Mouse (Mus musculus): ENCODE measurements around the gene Ttll1. TPM values are rescaled to one million over a fixed set of nuclear protein-coding genes. Genes with fewer than 3 reads are reported as not detected.
A peak's percentile ranks its signal among the peaks of the same experiment; 100 is the strongest.

The Ttll1 gene
- total and polyA plus RNA-seq, 3 experiments: 2.3 to 12.3 (median 6.5) TPM

GRCm38 (mm10) chr15:83531961-83532469 lies 21.3 kb upstream of the Ttll1 start:
- ATAC-seq (ENCODE audit: extremely low read depth, insufficient number of reproducible peaks, low FRiP score, poor library complexity, severe bottlenecking) (no peak), DNase-seq (ENCODE audit: low spot score) (no peak)
- Histone ChIP-seq H3K27me3 (ENCODE audit: insufficient read depth, low read length) (peaks cover 50% of the 10 kb centered on the region), H3K9me3 (replicated peaks) (0 out of 2 replicates have a peak, but pooled peaks cover 3% of the 10 kb centered on the region), H3K4me1 (ENCODE audit: insufficient read depth, low read depth, low read length) (no peaks in the 10 kb centered on the region), H3K36me3 (replicated peaks) (no peaks in the 10 kb centered on the region), H3K4me3 (ENCODE audit: low read depth, low read length) (no peak overlapping the region)
- TF ChIP-seq CTCF (IDR thresholded peaks at IDR 0.05; ENCODE audit: low read depth, low read length) (0 out of 2 replicates have a peak, but pooled peaks have one; percentile 18), GATA1 (IDR thresholded peaks at IDR 0.05; ENCODE audit: borderline replicate concordance, low read length) (no peak)

- Histone ChIP-seq H3K9me3 (replicated peaks) (0 out of 2 replicates have a peak, but pooled peaks cover 6% of the 10 kb centered on the region), H3K4me1 (ENCODE audit: insufficient read depth, low read depth, low read length) (peaks cover 5% of the 10 kb centered on the region; the same call in 1 of the 2 replicates), H3K4me3 (ENCODE audit: low read depth, low read length) (no peak overlapping the region), H3K36me3 (replicated peaks) (no peaks in the 10 kb centered on the region), H3K27me3 (ENCODE audit: insufficient read depth, low read length) (peaks cover 63% of the 10 kb centered on the region)
- TF ChIP-seq POLR2AphosphoS5 (IDR thresholded peaks at IDR 0.05; ENCODE audit: insufficient replicate concordance, low read depth, low read length): no peak
- TF ChIP-seq CTCF (IDR thresholded peaks at IDR 0.05; ENCODE audit: low read depth, low read length): no peak
- no peak for TF ChIP-seq GATA2 (IDR thresholded peaks at IDR 0.05; ENCODE audit: borderline replicate concordance, low read depth, low read length)
- TF ChIP-seq GATA1 (IDR thresholded peaks at IDR 0.05; ENCODE audit: borderline replicate concordance, low read length): no peak
- no peak for TF ChIP-seq TAL1 (conservative IDR thresholded peaks at IDR 0.05; ENCODE audit: low read depth, low read length)
- ATAC-seq (ENCODE audit: extremely low read depth, insufficient number of reproducible peaks, low FRiP score, poor library complexity, severe bottlenecking) (no peak), DNase-seq (ENCODE audit: low spot score) (no peak)
These were observed 20.0 kb upstream of the Ttll1 start for GRCm38 (mm10) chr15:83530688-83531087.

- Histone ChIP-seq H3K4me3 (ENCODE audit: low read depth, low read length) (no peak overlapping the region), H3K9me3 (replicated peaks) (0 out of 2 replicates have a peak, but pooled peaks cover 6% of the 10 kb centered on the region), H3K4me1 (ENCODE audit: insufficient read depth, low read depth, low read length) (peaks cover 5% of the 10 kb centered on the region; the same call in 1 of the 2 replicates), H3K36me3 (replicated peaks) (no peaks in the 10 kb centered on the region), H3K27me3 (ENCODE audit: insufficient read depth, low read length) (peaks cover 64% of the 10 kb centered on the region)
- DNase-seq (ENCODE audit: low spot score): no peak
- no peak for TF ChIP-seq GATA1 (IDR thresholded peaks at IDR 0.05; ENCODE audit: borderline replicate concordance, low read length)
- TF ChIP-seq TAL1 (conservative IDR thresholded peaks at IDR 0.05; ENCODE audit: low read depth, low read length): no peak
- ATAC-seq (ENCODE audit: extremely low read depth, insufficient number of reproducible peaks, low FRiP score, poor library complexity, severe bottlenecking): no peak; the same call in 1 of the 2 replicates
These were observed 19.5 kb upstream of the Ttll1 start for GRCm38 (mm10) chr15:83530233-83530632.

DNA sequence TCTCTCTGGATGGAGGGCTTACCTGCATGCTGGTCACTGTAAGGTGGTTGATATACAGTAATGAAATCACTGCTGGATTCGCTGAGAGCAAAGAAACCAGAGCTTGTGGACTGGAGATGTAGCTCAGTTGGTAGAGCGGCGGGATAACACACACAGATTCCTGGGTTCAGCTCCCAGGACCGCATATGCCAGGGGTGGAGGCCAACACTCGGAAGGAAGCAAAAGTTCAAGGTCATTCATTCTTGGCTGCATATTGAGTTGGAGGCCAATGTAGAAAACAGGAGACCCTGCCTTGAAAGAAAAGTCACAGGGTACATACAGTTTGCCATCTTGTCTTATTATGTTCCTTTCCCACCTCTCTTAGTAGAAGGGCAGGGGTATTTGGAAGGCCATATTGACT lies 19.1 kb upstream of the Ttll1 start:
- 0 out of 2 replicates have a peak, but pooled peaks cover 6% of the 10 kb centered on the region for H3K9me3 ChIP-seq (replicated peaks)
- H3K36me3 ChIP-seq (replicated peaks): no peaks in the 10 kb centered on the region
- H3K27me3 ChIP-seq (ENCODE audit: insufficient read depth, low read length): peaks cover 64% of the 10 kb centered on the region
- no peak for ATAC-seq (ENCODE audit: extremely low read depth, insufficient number of reproducible peaks, low FRiP score, poor library complexity, severe bottlenecking)
- peaks cover 5% of the 10 kb centered on the region; the same call in 1 of the 2 replicates for H3K4me1 ChIP-seq (ENCODE audit: insufficient read depth, low read depth, low read length)
- H3K4me3 ChIP-seq (ENCODE audit: low read depth, low read length): no peak overlapping the region
- TF ChIP-seq TAL1 (conservative IDR thresholded peaks at IDR 0.05; ENCODE audit: low read depth, low read length) (no peak), POLR2AphosphoS5 (IDR thresholded peaks at IDR 0.05; ENCODE audit: insufficient replicate concordance, low read depth, low read length) (no peak), GATA2 (IDR thresholded peaks at IDR 0.05; ENCODE audit: borderline replicate concordance, low read depth, low read length) (no peak), GATA1 (IDR thresholded peaks at IDR 0.05; ENCODE audit: borderline replicate concordance, low read length) (no peak), CTCF (IDR thresholded peaks at IDR 0.05; ENCODE audit: low read depth, low read length) (no peak)
- DNase-seq (ENCODE audit: low spot score): no peak

DNA sequence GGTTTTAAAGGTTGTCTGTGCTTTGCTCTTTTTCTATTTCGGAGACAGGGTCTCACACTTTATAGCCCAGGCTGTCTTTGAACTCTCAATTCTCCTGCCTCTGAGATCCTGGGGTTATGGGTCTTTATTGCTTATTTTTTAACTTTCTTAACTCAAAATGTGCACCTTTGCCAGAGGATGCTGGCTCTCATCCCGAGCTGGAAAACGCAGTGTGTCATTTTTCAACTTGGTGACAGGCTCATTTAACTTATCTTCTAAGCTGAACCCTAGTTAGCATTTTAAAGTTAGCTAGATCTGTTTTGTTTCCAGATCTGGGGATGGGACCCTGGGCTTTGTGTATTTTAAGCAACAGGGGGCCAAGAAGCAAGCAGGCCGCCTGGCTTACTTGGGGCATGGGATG lies 18.2 kb upstream of the Ttll1 start:
- ATAC-seq (ENCODE audit: extremely low read depth, insufficient number of reproducible peaks, low FRiP score, poor library complexity, severe bottlenecking): no peak
- Histone ChIP-seq H3K4me3 (ENCODE audit: low read depth, low read length) (no peak overlapping the region), H3K27me3 (ENCODE audit: insufficient read depth, low read length) (peaks cover 68% of the 10 kb centered on the region), H3K4me1 (ENCODE audit: insufficient read depth, low read depth, low read length) (peaks cover 5% of the 10 kb centered on the region; the same call in 1 of the 2 replicates), H3K36me3 (replicated peaks) (no peaks in the 10 kb centered on the region), H3K9me3 (replicated peaks) (0 out of 2 replicates have a peak, but pooled peaks cover 6% of the 10 kb centered on the region)
- DNase-seq (ENCODE audit: low spot score): no peak
- TF ChIP-seq POLR2AphosphoS5 (IDR thresholded peaks at IDR 0.05; ENCODE audit: insufficient replicate concordance, low read depth, low read length) (no peak), TAL1 (conservative IDR thresholded peaks at IDR 0.05; ENCODE audit: low read depth, low read length) (no peak), GATA1 (IDR thresholded peaks at IDR 0.05; ENCODE audit: borderline replicate concordance, low read length) (no peak), GATA2 (IDR thresholded peaks at IDR 0.05; ENCODE audit: borderline replicate concordance, low read depth, low read length) (no peak)

GRCm38 (mm10) chr15:83527747-83528146 lies 17.1 kb upstream of the Ttll1 start:
- no peak for DNase-seq (ENCODE audit: low spot score)
- no peak for ATAC-seq (ENCODE audit: extremely low read depth, insufficient number of reproducible peaks, low FRiP score, poor library complexity, severe bottlenecking)
- Histone ChIP-seq H3K4me1 (ENCODE audit: insufficient read depth, low read depth, low read length) (peaks cover 10% of the 10 kb centered on the region), H3K36me3 (replicated peaks) (no peaks in the 10 kb centered on the region), H3K4me3 (ENCODE audit: low read depth, low read length) (no peak overlapping the region), H3K9me3 (replicated peaks) (0 out of 2 replicates have a peak, but pooled peaks cover 6% of the 10 kb centered on the region), H3K27me3 (ENCODE audit: insufficient read depth, low read length) (peaks cover 72% of the 10 kb centered on the region)
- no peak for TF ChIP-seq CTCF (IDR thresholded peaks at IDR 0.05; ENCODE audit: low read depth, low read length)
- no peak for TF ChIP-seq POLR2AphosphoS5 (IDR thresholded peaks at IDR 0.05; ENCODE audit: insufficient replicate concordance, low read depth, low read length)
- TF ChIP-seq GATA2 (IDR thresholded peaks at IDR 0.05; ENCODE audit: borderline replicate concordance, low read depth, low read length): no peak
- no peak for TF ChIP-seq TAL1 (conservative IDR thresholded peaks at IDR 0.05; ENCODE audit: low read depth, low read length)
- no peak for TF ChIP-seq GATA1 (IDR thresholded peaks at IDR 0.05; ENCODE audit: borderline replicate concordance, low read length)
